Mouse (Mus musculus) embryo, embryonic 10.5 days (tissue): ENCODE data around the gene Azgp1.
"Not testable (repeated sequence)": the region's sequence is repeated elsewhere in the genome, so short reads cannot be mapped to it uniquely, and the experiment has no call there.

Experiments used
- DNase-seq: peaks from one replicate; pipeline ENCODE4 v3.0.0-alpha.2; 2015; ENCODE audit warnings: low spot score

The Azgp1 gene

DNA sequence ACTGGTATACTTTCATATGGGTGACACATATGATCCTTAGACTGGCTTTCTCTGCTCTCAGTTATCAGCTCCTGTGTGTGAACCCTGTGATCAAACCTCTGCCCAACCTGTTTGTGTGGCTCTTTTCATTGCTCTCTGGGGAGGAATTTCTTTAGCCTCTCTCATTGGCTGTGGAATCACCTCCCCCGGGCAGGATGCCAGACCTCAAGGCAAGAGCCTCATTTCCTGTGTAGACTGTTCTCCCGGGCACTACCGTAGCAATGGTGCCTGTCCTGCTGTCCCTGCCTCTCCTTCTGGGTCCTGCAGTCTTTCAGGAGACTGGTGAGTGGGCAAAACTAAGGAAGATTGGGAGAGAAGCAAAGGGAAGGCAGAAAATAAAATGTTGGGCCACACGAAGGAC is at the start of gene Azgp1:
Azgp1 (plus strand) TSS at position 221 of the 400 bp plus-strand sequence.
- DNase-seq: no peak

- DNase-seq: not testable (repeated sequence)
Measured at GRCm38 (mm10) chr5:137933934-137934333, 47.4 kb upstream of the Azgp1 start.

DNA sequence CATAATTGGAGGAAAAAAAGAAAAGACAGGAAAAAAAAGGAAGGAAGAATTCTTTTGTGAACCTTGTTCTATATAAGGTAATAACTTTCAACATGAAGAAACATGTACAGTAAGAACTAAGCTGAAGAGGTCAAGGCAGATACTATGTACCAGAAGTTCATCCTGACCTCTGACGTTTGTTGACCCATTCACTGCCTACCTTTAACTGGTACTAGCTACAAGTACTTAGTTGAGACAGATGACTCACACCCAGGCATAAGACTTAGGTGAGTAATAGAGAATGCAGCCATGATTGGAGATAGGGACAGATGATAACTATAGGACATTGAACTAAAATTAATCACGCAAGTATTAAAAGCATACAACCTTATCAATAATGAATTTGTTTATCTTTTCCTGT is 44.8 kb upstream of the Azgp1 start:
- no peak for DNase-seq

- DNase-seq: no peak
Measured at GRCm38 (mm10) chr5:137937238-137937637, 44.1 kb upstream of the Azgp1 start.

DNA sequence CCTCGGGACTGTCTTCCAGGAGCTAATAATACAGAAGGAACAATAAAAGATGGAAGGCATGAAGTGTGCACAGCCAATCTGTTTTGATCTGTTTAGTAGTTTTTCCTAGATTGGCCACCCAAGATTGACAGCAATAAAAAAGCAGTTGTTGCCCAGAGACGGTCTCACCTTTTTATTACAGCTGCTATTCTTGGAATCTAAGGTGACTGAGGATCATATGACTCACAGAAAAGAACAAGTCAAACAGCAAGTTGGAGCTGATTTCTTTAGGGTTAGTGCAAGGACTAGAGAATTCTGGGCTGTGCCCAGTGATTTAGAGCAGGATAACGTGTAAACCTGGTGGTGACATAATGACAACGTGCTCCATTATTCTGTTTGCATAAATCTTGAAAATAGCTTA is 40.4 kb upstream of the Azgp1 start:
- no peak for DNase-seq

GRCm38 (mm10) chr5:137943133-137943532 is 38.2 kb upstream of the Azgp1 start:
- DNase-seq: no peak

GRCm38 (mm10) chr5:137947303-137947702 is 34.0 kb upstream of the Azgp1 start:
- DNase-seq: no peak

GRCm38 (mm10) chr5:137951218-137951617 is 30.1 kb upstream of the Azgp1 start:
- no peak for DNase-seq

DNA sequence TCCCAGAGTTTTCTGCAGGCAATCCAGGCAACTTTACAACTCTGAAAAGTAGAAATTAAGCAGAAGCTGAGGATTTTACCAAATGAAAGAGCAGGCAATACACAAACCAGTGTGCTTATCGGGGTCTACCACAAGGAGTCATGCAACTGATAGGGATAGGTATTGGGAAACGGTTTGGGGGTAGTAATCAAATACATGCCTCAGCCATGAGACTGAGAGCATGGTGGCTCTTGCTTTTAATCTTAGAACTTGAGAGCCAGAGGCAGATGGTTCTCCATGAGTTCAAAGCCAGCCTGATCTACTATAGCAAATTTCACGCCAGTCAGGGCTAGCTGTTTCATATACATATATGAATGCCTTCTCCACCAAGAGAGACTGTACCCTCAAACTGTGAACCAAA is 24.9 kb upstream of the Azgp1 start:
- no peak for DNase-seq

DNA sequence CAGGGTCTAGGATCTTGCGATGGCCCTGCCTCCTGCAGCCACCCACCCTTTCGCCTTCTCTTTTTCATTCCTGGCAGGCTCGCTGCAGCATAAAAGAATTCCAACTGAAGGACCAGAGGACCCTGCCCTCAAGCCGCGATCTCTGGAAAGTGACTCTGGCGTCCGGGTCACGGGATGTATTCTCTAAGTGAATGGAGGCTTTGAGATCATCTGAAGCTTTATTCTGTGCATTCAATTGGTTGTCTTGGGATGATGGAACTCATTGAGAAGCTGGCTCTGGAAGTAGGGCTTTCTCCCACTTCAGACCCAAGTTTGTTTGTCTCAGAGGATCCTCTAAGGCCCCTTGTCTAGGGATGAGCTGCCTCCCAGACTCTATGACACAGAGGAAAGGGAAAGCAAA is 18.4 kb upstream of the Azgp1 start, which contains the start of gene Gjc3:
Gjc3 (minus strand) TSS at position 154 of the 400 bp plus-strand sequence.
- DNase-seq: peak; percentile 13

DNA sequence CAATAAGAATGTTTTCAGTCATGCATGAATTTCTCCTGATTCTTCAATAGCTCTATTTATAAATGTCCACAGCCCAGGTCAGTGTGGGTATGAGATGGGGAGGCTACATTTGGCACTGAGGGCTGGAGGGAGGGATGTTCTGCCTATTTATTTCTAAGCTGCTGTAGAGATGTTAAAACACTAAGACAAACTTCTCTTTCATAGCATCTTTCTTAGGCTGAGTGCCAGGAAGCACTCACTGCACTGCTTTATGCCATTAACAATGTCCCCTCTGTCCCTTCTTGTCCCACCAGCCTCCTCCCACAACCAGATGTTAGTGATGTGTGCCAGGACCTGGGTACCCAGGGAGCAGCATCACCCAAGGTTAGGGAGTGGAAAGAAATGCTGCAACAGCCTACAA is 14.8 kb upstream of the Azgp1 start:
- DNase-seq: no peak

DNA sequence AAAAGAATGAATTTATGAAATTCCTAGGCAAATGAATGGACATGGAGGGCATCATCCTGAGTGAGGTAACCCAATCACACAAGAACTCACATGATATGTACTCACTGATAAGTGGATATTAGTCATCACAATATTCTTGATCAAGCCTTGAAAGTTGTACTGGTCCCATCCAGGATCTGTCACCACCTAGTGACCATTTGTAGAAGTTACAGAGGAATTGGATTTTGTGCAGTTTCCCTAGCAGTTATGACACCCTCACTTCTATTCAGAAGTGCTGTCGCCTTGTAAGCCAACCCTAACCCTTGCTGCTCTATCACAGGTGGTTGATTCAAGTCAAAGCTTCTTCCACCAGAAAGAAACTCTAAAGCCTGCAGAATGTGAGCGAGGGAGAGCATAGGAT is 8.2 kb upstream of the Azgp1 start:
- no peak for DNase-seq

GRCm38 (mm10) chr5:137973738-137974137 is 7.6 kb upstream of the Azgp1 start:
- DNase-seq: peak; percentile 4

DNA sequence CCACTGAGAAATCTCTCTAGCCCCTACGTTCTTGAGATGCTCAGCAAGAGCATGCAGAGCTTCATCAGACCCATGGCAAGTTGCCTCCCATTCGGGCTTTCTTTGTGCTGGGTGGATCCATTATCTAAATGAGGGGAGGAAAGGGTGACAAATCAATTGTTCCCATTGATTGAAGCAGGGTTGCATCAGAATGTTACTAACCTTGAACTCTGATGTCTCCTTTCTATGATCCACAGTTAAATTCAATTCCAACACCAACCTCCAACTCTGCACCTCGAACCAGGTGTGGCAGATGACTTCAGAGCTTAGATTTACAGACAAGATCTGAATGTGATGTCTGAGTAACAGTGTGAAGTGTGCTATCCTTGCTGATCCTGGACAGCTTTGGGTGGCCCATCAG is 6.6 kb upstream of the Azgp1 start:
- no peak for DNase-seq

DNA sequence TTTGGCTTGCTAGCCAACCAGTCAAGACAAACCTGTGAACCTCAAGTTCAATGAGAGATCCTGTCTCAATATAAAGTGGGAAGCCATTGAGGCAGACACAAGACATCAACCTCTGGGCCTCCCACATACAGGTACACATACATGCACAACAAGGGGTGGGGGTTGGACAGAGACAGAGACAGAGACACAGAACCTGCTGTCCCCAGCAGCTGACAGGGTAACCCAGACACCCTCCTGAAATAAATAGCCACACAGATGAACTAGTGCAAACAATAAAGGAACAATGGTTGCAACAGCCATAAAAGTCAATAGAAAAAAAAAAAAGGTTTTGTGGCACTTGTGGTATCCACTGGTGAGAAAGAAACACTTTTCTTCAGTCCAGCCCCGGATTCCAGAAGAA is 5.9 kb upstream of the Azgp1 start:
- DNase-seq: no peak

DNA sequence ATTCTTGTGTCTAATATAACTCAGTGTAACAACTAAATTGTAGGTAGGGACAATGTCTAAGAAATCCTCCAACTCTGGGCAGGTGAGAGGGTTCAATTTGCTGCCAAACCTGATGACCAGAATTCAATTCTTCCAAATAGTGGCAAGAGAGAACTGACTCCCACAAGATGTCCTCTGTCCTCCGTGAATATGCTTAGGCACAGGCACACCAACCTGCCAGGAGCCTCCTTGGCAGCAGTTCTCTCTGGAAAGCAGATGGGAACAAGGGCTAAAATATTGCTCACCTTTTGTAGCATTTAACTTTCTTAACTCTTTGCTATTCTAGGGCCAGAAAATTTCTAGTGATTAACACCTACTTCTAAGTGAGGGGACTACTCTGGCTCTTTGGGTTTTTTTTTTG is 4.0 kb upstream of the Azgp1 start:
- DNase-seq: no peak

DNA sequence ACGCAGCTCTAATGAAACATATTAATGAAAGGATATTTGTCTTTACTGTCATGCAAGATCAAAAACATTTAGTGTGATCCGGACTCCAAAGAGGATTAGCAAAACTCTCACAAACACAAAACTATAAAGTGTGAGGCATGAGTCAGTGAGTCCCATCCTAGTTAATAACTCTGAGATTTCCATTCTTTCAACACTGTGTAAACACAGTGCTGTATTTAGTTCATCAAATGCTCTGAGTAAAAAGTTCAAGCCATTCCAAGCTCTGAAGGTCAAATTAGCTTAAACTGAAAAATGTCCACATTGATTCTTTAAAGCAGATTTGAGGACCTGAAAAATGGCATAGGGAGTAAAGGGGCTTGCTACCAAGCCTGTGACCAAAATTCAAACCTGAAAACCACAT is 2.2 kb upstream of the Azgp1 start:
- no peak for DNase-seq

DNA sequence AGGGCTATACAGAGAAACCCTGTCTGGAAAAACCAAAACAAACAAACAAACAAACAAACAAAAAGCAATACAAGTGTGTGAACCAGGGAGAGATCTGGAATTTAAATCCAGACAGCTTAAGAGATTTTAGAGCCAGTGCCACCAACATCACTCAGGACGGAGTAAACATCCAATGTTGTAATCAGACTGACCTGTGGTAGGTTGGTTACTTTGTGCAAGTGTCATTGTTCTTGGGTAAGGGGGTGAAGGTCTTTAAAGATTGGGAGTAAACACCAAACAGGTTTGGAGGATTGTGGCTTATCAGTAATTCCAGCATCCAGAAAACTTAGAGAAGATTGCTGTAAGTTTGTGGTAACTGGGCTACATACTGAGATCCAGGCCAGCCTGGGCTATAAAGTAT is 5.0 kb downstream of the Azgp1 start:
- no peak for DNase-seq

- no peak for DNase-seq
Measured at GRCm38 (mm10) chr5:138009437-138009836, 28.1 kb downstream of the Azgp1 start.

GRCm38 (mm10) chr5:138012382-138012781 is 31.1 kb downstream of the Azgp1 start:
- no peak for DNase-seq

- no peak for DNase-seq
Measured at GRCm38 (mm10) chr5:138016530-138016929, 35.2 kb downstream of the Azgp1 start.

DNA sequence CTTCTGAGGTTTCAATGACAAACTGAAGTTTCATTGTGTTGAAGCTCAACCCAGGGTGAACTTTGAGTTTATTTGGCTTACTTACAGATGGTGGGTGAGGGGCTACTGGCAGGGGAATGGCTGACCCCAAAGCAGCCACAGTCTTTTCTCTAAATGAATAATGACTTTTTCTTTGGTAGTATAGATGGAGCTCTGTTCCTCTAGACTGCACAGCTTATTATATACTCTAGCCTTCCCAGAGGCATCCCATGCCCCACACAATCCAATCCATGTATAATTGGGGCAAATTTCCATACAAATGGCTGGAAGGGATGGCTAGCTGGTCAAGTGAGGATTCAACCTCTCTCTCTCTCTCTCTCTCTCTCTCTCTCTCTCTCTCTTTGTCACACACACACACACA is 35.7 kb downstream of the Azgp1 start:
- DNase-seq: no peak

DNA sequence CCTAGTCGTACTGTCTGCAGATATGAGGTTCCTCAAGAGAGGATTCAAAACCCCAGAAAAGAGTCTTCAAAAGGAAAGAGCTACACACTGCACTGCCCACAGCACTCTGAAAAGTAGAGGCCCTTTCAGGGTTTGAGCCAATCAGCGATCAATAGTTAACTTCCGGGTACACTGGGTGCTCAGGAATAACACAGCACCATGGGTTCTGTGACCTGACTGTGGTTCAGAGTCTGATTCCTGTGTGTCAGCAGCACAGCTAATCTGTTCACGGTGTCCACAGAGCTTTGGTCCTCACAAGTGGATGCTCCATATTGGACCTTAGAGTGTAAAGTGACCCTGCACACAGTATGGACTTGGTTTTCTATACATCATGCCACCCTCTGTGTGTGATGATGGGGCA is 38.3 kb downstream of the Azgp1 start:
- not testable (repeated sequence) for DNase-seq

DNA sequence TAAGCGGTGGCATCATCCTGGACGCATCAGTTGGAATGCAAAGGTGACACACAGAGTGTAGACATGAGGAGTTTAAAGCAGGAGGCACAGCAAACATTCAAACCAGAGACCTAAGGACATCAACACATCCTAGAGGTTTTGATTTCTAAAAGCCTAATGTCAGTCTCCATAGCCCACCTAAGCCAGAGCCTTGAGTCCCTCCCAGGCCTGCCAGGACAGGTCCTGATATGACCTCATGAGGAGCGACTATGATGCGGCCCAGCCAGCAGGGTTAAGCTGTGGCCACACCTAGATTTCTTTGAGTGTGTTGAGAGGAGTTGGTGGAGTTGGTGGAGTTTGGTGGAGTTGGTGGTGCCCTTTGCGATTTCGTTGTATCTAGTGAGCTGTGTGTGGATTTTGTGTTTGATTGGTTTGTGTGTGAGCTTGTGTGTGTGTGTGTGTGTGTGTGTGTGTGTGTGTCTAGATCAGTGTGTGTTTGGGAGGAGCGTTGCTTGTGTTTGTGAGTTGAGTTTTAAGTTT is 39.7 kb downstream of the Azgp1 start, which contains the start of the genes Smok3a and Smok3b:
Smok3a (plus strand) TSS at position 301 of the 519 bp plus-strand sequence.
Smok3b (plus strand) TSS at position 469 of the 519 bp plus-strand sequence.
- not testable (repeated sequence) for DNase-seq
